Mouse (Mus musculus): Measurements from ENCODE around the gene Mrps10. TPM values are rescaled to one million over a fixed set of nuclear protein-coding genes. Genes with fewer than 3 reads are reported as not detected.
A peak's percentile ranks its signal among the peaks of the same experiment; 100 is the strongest.

Mrps10 gene
- 97.9 TPM for polyA plus RNA-seq (2012; fragmentation: generic; extraction: Trizol)

- Histone ChIP-seq H3K27me3 (ENCODE audit: control insufficient read depth, insufficient read depth, insufficient read length) (no peaks in the 10 kb centered on the region), H3K4me3 (peak within 1 kb of the TSS; percentile 81), H3ac (ENCODE audit: control insufficient read depth, insufficient read length) (peak within 1 kb of the TSS; percentile 25), H3K4me2 (ENCODE audit: low read depth) (peak within 1 kb of the TSS; percentile 84), H3K36me3 (ENCODE audit: control insufficient read depth, insufficient read depth) (peaks cover 12% of the 10 kb centered on the region), H3K79me2 (ENCODE audit: control insufficient read depth, insufficient read depth) (peaks cover 9% of the 10 kb centered on the region)
- TF ChIP-seq USF1 (IDR thresholded peaks at IDR 0.05; ENCODE audit: low read depth): no peak
- TF ChIP-seq MYOD1 (IDR thresholded peaks at IDR 0.05; ENCODE audit: control insufficient read depth in 1 of 3, insufficient read length in 2 of 3, low read depth in 2 of 3): no peak
- no peak for TF ChIP-seq SRF (IDR thresholded peaks at IDR 0.05; ENCODE audit: control insufficient read depth, insufficient read length, low read depth)
- TF ChIP-seq POLR2A (IDR thresholded peaks at IDR 0.05; ENCODE audit: insufficient read length, low read depth): peak; percentile 76
- no peak for TF ChIP-seq MYOG (IDR thresholded peaks at IDR 0.05; ENCODE audit: control insufficient read depth in 1 of 3, insufficient read depth in 1 of 3, insufficient read length in 2 of 3, low read depth in 2 of 3)
- peak; percentile 69 for TF ChIP-seq POLR2AphosphoS2 (IDR thresholded peaks at IDR 0.05; ENCODE audit: insufficient read length, low read depth)
Measured at GRCm38 (mm10) chr17:47368401-47369086, at the start of gene Mrps10. Gene Mrps10 (plus strand): TSS chr17:47368887.

- H3K27me3 ChIP-seq (ENCODE audit: control insufficient read depth, insufficient read depth, insufficient read length): no peaks in the 10 kb centered on the region
- H3K4me3 ChIP-seq: no peak overlapping the region
Measured at GRCm38 (mm10) chr17:47318972-47319625, 49.6 kb upstream of the Mrps10 start.

GRCm38 (mm10) chr17:47319761-47320160 lies 48.9 kb upstream of the Mrps10 start:
- Histone ChIP-seq H3K79me2 (ENCODE audit: control insufficient read depth, insufficient read depth) (no peaks in the 10 kb centered on the region), H3ac (ENCODE audit: control insufficient read depth, insufficient read length) (no peak overlapping the region), H3K36me3 (ENCODE audit: control insufficient read depth, insufficient read depth) (no peaks in the 10 kb centered on the region), H3K4me3 (no peak overlapping the region), H3K4me2 (ENCODE audit: low read depth) (no peak overlapping the region), H3K27me3 (ENCODE audit: control insufficient read depth, insufficient read depth, insufficient read length) (no peaks in the 10 kb centered on the region)
- TF ChIP-seq POLR2AphosphoS2 (IDR thresholded peaks at IDR 0.05; ENCODE audit: insufficient read length, low read depth) (no peak), CEBPB (IDR thresholded peaks at IDR 0.05; ENCODE audit: insufficient read depth, poor library complexity, severe bottlenecking) (no peak), REST (IDR thresholded peaks at IDR 0.05; ENCODE audit: insufficient read depth, insufficient read length) (no peak), POLR2A (IDR thresholded peaks at IDR 0.05; ENCODE audit: insufficient read length, low read depth) (no peak)

More at GRCm38 (mm10) chr17:47318972-47319625, 49.6 kb upstream of the Mrps10 start:
- H3K36me3 ChIP-seq (ENCODE audit: control insufficient read depth, insufficient read depth): no peaks in the 10 kb centered on the region
- no peak overlapping the region for H3ac ChIP-seq (ENCODE audit: control insufficient read depth, insufficient read length)
- no peak overlapping the region for H3K4me2 ChIP-seq (ENCODE audit: low read depth)
- TF ChIP-seq REST (IDR thresholded peaks at IDR 0.05; ENCODE audit: insufficient read depth, insufficient read length) (no peak), USF1 (IDR thresholded peaks at IDR 0.05; ENCODE audit: low read depth) (no peak), MAX (IDR thresholded peaks at IDR 0.05; ENCODE audit: low read depth) (no peak), MYOD1 (IDR thresholded peaks at IDR 0.05; ENCODE audit: control insufficient read depth in 1 of 3, insufficient read length in 2 of 3, low read depth in 2 of 3) (no peak), POLR2AphosphoS2 (IDR thresholded peaks at IDR 0.05; ENCODE audit: insufficient read length, low read depth) (no peak), SRF (IDR thresholded peaks at IDR 0.05; ENCODE audit: control insufficient read depth, insufficient read length, low read depth) (no peak), POLR2A (IDR thresholded peaks at IDR 0.05; ENCODE audit: insufficient read length, low read depth) (no peak), TCF12 (IDR thresholded peaks at IDR 0.05; ENCODE audit: insufficient read depth, poor library complexity, severe bottlenecking) (no peak), CEBPB (IDR thresholded peaks at IDR 0.05; ENCODE audit: insufficient read depth, poor library complexity, severe bottlenecking) (no peak), TCF3 (IDR thresholded peaks at IDR 0.05; ENCODE audit: insufficient read length, low read depth) (no peak)
- H3K79me2 ChIP-seq (ENCODE audit: control insufficient read depth, insufficient read depth): no peaks in the 10 kb centered on the region

GRCm38 (mm10) chr17:47322128-47322990 lies 46.3 kb upstream of the Mrps10 start:
- no peak overlapping the region for H3K4me3 ChIP-seq
- no peaks in the 10 kb centered on the region for H3K79me2 ChIP-seq (ENCODE audit: control insufficient read depth, insufficient read depth)
- TF ChIP-seq MAX (IDR thresholded peaks at IDR 0.05; ENCODE audit: low read depth) (no peak), MYOG (IDR thresholded peaks at IDR 0.05; ENCODE audit: control insufficient read depth in 1 of 3, insufficient read depth in 1 of 3, insufficient read length in 2 of 3, low read depth in 2 of 3) (no peak), POLR2A (IDR thresholded peaks at IDR 0.05; ENCODE audit: insufficient read length, low read depth) (no peak), E2F4 (IDR thresholded peaks at IDR 0.05; ENCODE audit: insufficient read depth) (no peak), POLR2AphosphoS2 (IDR thresholded peaks at IDR 0.05; ENCODE audit: insufficient read length, low read depth) (no peak), SRF (IDR thresholded peaks at IDR 0.05; ENCODE audit: control insufficient read depth, insufficient read length, low read depth) (no peak), CEBPB (IDR thresholded peaks at IDR 0.05; ENCODE audit: insufficient read depth, poor library complexity, severe bottlenecking) (no peak), MYOD1 (IDR thresholded peaks at IDR 0.05; ENCODE audit: control insufficient read depth in 1 of 3, insufficient read length in 2 of 3, low read depth in 2 of 3) (no peak), TCF12 (IDR thresholded peaks at IDR 0.05; ENCODE audit: insufficient read depth, poor library complexity, severe bottlenecking) (no peak), TCF3 (IDR thresholded peaks at IDR 0.05; ENCODE audit: insufficient read length, low read depth) (no peak), REST (IDR thresholded peaks at IDR 0.05; ENCODE audit: insufficient read depth, insufficient read length) (no peak), USF1 (IDR thresholded peaks at IDR 0.05; ENCODE audit: low read depth) (no peak)
- no peak overlapping the region for H3K4me2 ChIP-seq (ENCODE audit: low read depth)
- H3ac ChIP-seq (ENCODE audit: control insufficient read depth, insufficient read length): no peak overlapping the region
- H3K36me3 ChIP-seq (ENCODE audit: control insufficient read depth, insufficient read depth): peaks cover 5% of the 10 kb centered on the region
- H3K27me3 ChIP-seq (ENCODE audit: control insufficient read depth, insufficient read depth, insufficient read length): no peaks in the 10 kb centered on the region
